Mouse (Mus musculus) testis, adult 2 months (tissue): ENCODE data around the gene Epha1.

Experiments used
- CTCF ChIP-seq: fragments of 200-500 bp; IDR thresholded peaks from 2 replicates; pipeline ENCODE4 v1.5.1; 2012; ENCODE audit warnings: low read depth, mild to moderate bottlenecking, inconsistent platforms, low read length, moderate library complexity; ENCODE audit not compliant: control insufficient read depth, insufficient read depth, insufficient replicate concordance
- POLR2A ChIP-seq: fragments of 200-500 bp; IDR thresholded peaks from 2 replicates; pipeline ENCODE4 v1.6.1; 2012; ENCODE audit warnings: low read depth, mild to moderate bottlenecking, inconsistent platforms, low read length, moderate library complexity; ENCODE audit not compliant: control insufficient read depth

DNA sequence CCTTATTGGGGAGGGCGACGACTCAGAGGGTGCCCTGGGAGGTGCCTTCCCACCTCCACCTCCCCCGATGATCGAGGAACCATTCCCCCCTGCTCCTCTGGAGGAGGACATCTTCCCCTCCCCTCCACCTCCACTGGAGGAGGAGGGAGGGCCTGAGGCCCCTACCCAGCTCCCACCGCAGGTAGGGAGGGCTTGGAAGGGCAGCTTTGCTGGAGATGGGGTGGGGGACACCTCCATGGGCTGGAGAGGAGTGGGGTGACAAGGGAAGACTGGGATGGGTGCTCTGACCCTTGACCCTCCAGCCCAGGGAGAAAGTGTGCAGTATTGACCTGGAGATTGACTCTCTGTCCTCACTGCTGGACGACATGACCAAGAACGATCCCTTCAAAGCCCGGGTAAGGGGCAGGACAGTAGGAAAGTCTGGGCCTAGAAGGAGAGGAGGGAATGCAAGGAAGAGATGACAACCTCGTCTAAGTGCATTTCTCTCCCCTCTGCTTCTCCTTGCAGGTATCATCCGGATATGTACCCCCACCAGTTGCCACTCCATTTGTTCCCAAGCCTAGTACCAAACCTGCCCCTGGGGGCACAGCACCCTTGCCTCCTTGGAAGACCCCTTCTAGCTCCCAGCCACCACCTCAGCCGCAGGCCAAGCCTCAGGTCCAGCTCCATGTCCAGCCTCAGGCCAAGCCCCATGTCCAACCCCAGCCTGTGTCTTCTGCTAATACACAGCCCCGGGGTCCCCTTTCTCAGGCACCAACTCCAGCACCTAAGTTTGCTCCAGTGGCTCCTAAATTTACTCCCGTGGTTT, 21.9 kb downstream of the Epha1 start:
- TF ChIP-seq CTCF, result no peak
- TF ChIP-seq POLR2A, result no peak
